Mouse (Mus musculus) thymus, adult 2 months (tissue): ENCODE results near the gene Itgb6. TPM values are rescaled to one million over a fixed set of nuclear protein-coding genes. Genes with fewer than 3 reads are reported as not detected.

Source experiments
- DNase-seq: peaks from one replicate; pipeline ENCODE4 v3.0.0; 2021
- H3K27ac ChIP-seq: fragments of 200-500 bp; 2 replicates; pipeline ENCODE4 v1.5.1; 2012; ENCODE audit warnings: low read length, control low read depth; ENCODE audit not compliant: control insufficient read depth, insufficient read depth
- H3K27me3 ChIP-seq: fragments of 200-500 bp; 2 replicates; pipeline ENCODE4 v1.6.1; 2012; ENCODE audit warnings: mild to moderate bottlenecking, low read length, moderate library complexity, mixed read lengths; ENCODE audit not compliant: control insufficient read depth, insufficient read depth
- H3K36me3 ChIP-seq: fragments of 200-500 bp; 2 replicates; pipeline ENCODE4 v1.6.1; 2012; ENCODE audit warnings: mild to moderate bottlenecking, low read length, moderate library complexity; ENCODE audit not compliant: control insufficient read depth, insufficient read depth
- H3K4me1 ChIP-seq: fragments of 200-500 bp; replicated peaks from 2 replicates; pipeline ENCODE4 v1.6.1; 2012; ENCODE audit warnings: low read length; ENCODE audit not compliant: control insufficient read depth, insufficient read depth
- H3K4me3 ChIP-seq: fragments of 200-500 bp; 2 replicates; pipeline ENCODE4 v1.5.1; 2012; ENCODE audit warnings: mild to moderate bottlenecking, low read length, control low read depth, moderate library complexity; ENCODE audit not compliant: control insufficient read depth, insufficient read depth
- CTCF ChIP-seq: fragments of 200-500 bp; IDR thresholded peaks from 2 replicates; pipeline ENCODE4 v1.5.1; 2012; ENCODE audit warnings: mild to moderate bottlenecking, control low read depth, low read length, moderate library complexity, borderline replicate concordance; ENCODE audit not compliant: control insufficient read depth, poor library complexity, insufficient read depth; ENCODE audit errors: extremely low read depth
- POLR2A ChIP-seq: fragments of 200-500 bp; IDR thresholded peaks from 2 replicates; pipeline ENCODE4 v1.6.1; 2012; ENCODE audit warnings: mild to moderate bottlenecking, low read length, control low read depth, moderate library complexity; ENCODE audit not compliant: control insufficient read depth, poor library complexity, insufficient read depth; ENCODE audit errors: extremely low read depth
- WGBS: fragments of 180-500 bp; shearing (Covaris S2); methylation state at CpG from one replicate; pipeline ENCODE4 v1.1.7; 2018; 5-methylcytosine and 5-hydroxymethylcytosine counted together
- polyA plus RNA-seq: library from polyadenylated mRNA; depleted of rRNA; stranded (reverse); fragments of >200 nt; gene quantifications from 2 replicates; pipeline ENCODE4 v1.2.3, GENCODE M21; 2012

Gene Itgb6
- polyA plus RNA-seq, 1 experiment = 1.2 TPM

DNA sequence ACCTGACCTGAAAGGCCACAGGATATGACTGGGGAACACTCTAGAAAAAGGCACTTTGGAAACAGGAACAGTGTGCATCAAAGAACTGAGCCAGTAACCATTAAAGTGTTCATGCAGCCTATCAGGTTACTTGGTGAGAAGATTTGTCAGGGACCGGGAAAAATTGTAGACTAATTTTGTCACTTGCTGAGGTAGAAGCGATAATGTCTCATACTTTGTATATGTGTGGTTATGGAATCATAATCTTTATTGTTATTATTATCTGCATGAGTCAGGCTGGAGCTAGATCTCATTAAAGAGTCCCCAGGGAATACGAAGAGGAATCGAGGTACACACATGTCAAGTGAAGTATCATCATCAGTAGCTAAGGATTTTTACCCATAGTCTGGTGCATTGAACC is 21.5 kb downstream of the Itgb6 start:
- no peaks in the 10 kb centered on the region for H3K36me3 ChIP-seq
- no peak overlapping the region for H3K27ac ChIP-seq
- WGBS = 88% methylated on average over 4 of the region's 4 CpGs

DNA sequence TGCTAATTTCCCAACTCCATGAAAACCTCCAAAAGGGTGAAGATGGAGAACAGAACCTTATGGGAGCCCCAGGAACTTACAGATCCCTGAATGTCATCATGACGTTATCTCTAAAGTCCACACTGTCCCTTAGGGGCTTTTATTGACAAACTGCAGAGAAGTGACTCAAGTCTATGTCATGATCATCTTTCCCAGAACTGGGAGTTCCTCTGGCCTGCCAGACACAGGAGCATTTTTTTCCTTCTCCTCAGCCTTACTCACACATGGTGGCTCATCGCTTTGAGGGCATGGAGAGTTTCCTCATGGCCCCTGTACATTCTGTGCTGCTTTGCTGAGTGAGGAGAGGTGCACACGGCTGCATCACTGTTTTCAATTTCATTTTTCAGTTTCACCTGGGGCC is 22.4 kb downstream of the Itgb6 start:
- Histone ChIP-seq H3K27me3 (no peaks in the 10 kb centered on the region), H3K4me1 (peaks cover 11% of the 10 kb centered on the region), H3K27ac (no peak overlapping the region), H3K4me3 (no peak overlapping the region), H3K36me3 (no peaks in the 10 kb centered on the region)
- TF ChIP-seq POLR2A = no peak
- no peak for TF ChIP-seq CTCF
- no peak for DNase-seq
- WGBS = 90% methylated on average over 3 of the region's 3 CpGs

More for the DNA sequence above, 21.5 kb downstream of the Itgb6 start:
- H3K4me1 ChIP-seq = peaks cover 11% of the 10 kb centered on the region
- no peaks in the 10 kb centered on the region for H3K27me3 ChIP-seq
- H3K4me3 ChIP-seq = no peak overlapping the region
- TF ChIP-seq POLR2A = no peak
- no peak for TF ChIP-seq CTCF
- DNase-seq = no peak

DNA sequence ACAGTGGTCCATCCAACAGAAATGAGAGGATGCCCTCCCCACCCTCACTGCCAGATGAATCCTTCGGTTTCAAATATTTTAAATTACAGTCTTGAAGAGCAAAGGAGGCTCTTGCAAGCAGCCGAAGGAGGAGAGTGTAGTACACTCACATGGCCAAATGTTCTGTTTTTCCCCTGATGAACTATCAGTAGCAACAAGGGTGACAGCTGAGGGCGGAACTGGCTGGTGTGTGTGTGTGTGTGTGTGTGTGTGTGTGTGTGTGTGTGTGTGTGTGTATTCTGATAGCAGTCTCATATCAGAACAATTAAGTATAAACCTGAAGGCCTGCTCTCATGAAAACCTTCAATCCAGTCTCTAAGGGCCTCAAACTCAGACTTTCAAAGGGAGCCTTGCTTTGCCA is 22.9 kb downstream of the Itgb6 start:
- no peaks in the 10 kb centered on the region for H3K27me3 ChIP-seq
- DNase-seq = no peak
- H3K4me3 ChIP-seq = no peak overlapping the region
- H3K36me3 ChIP-seq = no peaks in the 10 kb centered on the region
- no peak overlapping the region for H3K27ac ChIP-seq
- WGBS = 89% methylated on average over 3 of the region's 3 CpGs
- peaks cover 11% of the 10 kb centered on the region for H3K4me1 ChIP-seq
- no peak for TF ChIP-seq POLR2A
- TF ChIP-seq CTCF = no peak

- no peak for TF ChIP-seq CTCF
- no peak for TF ChIP-seq POLR2A
- H3K4me3 ChIP-seq = no peak overlapping the region
- H3K27me3 ChIP-seq = no peaks in the 10 kb centered on the region
- no peak overlapping the region for H3K27ac ChIP-seq
- peaks cover 11% of the 10 kb centered on the region for H3K4me1 ChIP-seq
- no peaks in the 10 kb centered on the region for H3K36me3 ChIP-seq
- no peak for DNase-seq
- WGBS = 91% methylated on average over 1 of the region's 1 CpGs
Observed at GRCm38 (mm10) chr2:60698155-60698554, 24.3 kb downstream of the Itgb6 start.

DNA sequence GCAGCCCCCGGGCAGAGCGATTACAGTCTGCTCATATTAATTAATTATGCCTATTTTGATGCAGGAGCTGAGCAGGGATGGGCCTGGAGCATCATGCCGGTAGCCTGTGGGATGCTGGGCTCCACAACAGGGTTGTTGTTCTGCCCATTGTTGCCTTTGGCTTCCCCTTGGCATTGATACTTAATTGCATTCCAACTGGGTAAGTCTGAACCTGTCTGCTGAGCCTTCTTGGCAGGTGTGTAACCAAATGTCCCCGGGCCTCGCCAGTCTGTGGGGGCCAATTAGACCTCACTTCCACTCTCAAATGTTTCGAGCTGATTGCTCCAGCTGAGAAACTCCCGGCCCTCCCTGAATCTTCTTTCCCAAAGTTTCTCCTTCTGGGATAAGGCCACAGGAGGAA is 24.9 kb downstream of the Itgb6 start:
- DNase-seq = no peak
- TF ChIP-seq POLR2A = no peak
- no peak for TF ChIP-seq CTCF
- 90% methylated on average over 7 of the region's 7 CpGs for WGBS
- Histone ChIP-seq H3K27me3 (no peaks in the 10 kb centered on the region), H3K36me3 (no peaks in the 10 kb centered on the region), H3K4me1 (peaks cover 6% of the 10 kb centered on the region), H3K27ac (no peak overlapping the region), H3K4me3 (no peak overlapping the region)

DNA sequence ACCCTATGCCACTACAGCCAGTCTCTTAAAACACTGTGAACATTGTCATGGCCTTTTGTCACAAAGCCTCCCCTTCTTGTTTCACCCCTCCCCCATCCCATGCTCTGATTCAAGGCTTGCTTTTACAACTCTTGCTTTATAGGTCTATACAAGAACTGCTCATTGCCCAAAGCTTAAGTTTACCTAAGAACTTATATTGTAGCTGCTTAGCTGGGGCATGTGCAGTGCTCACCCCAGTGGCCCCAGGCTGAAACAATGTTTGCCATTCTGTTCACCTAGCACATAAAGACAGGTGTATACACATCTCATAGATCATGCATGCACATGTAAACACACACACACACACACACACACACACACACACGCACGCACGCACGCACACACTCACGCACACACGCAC is 25.9 kb downstream of the Itgb6 start:
- H3K27ac ChIP-seq = no peak overlapping the region
- H3K4me1 ChIP-seq = peaks cover 3% of the 10 kb centered on the region; the same call in 1 of the 2 replicates
- no peaks in the 10 kb centered on the region for H3K36me3 ChIP-seq
- WGBS = 93% methylated on average over 6 of the region's 6 CpGs
- H3K27me3 ChIP-seq = no peaks in the 10 kb centered on the region
- DNase-seq = no peak
- no peak overlapping the region for H3K4me3 ChIP-seq
- no peak for TF ChIP-seq POLR2A
- TF ChIP-seq CTCF = no peak

DNA sequence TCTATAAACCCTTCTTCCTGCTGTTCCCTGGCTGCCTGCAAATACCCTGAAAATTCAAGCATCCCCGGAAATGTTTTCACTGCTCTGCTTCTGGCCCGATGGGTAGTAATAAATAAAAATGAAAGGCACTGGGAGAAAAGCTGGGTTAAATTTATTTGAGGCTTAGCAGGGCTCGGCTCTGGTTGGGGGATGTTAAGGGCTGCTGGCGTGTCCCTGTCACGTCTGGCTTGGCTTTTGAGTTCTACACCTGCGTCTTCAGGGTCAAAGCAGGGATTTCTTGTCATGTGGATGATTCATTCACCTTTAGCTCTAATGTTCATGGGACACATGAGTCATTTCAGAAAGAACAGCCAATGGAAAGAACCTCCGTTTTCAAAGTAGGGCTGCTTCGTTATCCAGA is 26.7 kb downstream of the Itgb6 start:
- no peaks in the 10 kb centered on the region for H3K27me3 ChIP-seq
- no peak for TF ChIP-seq POLR2A
- TF ChIP-seq CTCF = no peak
- DNase-seq = no peak
- H3K4me1 ChIP-seq = peaks cover 3% of the 10 kb centered on the region; the same call in 1 of the 2 replicates
- no peak overlapping the region for H3K27ac ChIP-seq
- no peaks in the 10 kb centered on the region for H3K36me3 ChIP-seq
- no peak overlapping the region for H3K4me3 ChIP-seq
- WGBS = 91% methylated on average over 8 of the region's 8 CpGs
